Mouse (Mus musculus) liver, embryonic 14.5 days (tissue): ENCODE results near the gene Nme7. TPM values are rescaled to one million over a fixed set of nuclear protein-coding genes. Genes with fewer than 3 reads are reported as not detected.

Experiments
- ATAC-seq: fragments of 200-750 bp; cut with Nextera tagmentation; 2 replicates; pipeline ENCODE4 v1.8.0; 2017; ENCODE audit warnings: moderate number of reproducible peaks, mild to moderate bottlenecking, moderate library complexity; ENCODE audit not compliant: insufficient read depth
- DNase-seq, 3 experiments: peaks; one replicate each; pipeline ENCODE4 v3.0.0-alpha.2; 2012 to 2013; ENCODE audit warnings: low read depth in 3 of 3, low spot score in 3 of 3
- H3K27ac ChIP-seq: fragments of 300-500 bp; sonication (generic); 2 replicates; pipeline ENCODE4 v1.5.1; 2014; ENCODE audit warnings: moderate library complexity, mild to moderate bottlenecking, control low read depth, inconsistent platforms
- H3K27me3 ChIP-seq: fragments of 300-500 bp; sonication (generic); 2 replicates; pipeline ENCODE4 v1.6.1; 2014; ENCODE audit warnings: mild to moderate bottlenecking, low read length, moderate library complexity; ENCODE audit not compliant: control insufficient read depth, insufficient read depth
- H3K36me3 ChIP-seq: fragments of 300-500 bp; sonication (generic); replicated peaks from 2 replicates; pipeline ENCODE4 v1.6.1; 2014; ENCODE audit warnings: low read depth; ENCODE audit not compliant: control insufficient read depth, insufficient read depth
- H3K4me1 ChIP-seq, 2 experiments: fragments of 200-500 bp in 1 of 2; fragments of 300-500 bp in 1 of 2; sonication (generic) in 1 of 2; replicated peaks; 2 replicates each; pipeline ENCODE4 v1.6.1; 2012 to 2014; ENCODE audit warnings: antibody characterized with exemption in 1 of 2, inconsistent platforms in 1 of 2, low read length in 1 of 2; ENCODE audit not compliant: control insufficient read depth in 2 of 2, insufficient read depth in 2 of 2
- H3K4me2 ChIP-seq: fragments of 300-500 bp; sonication (generic); 2 replicates; pipeline ENCODE4 v1.6.1; 2014; ENCODE audit warnings: low read depth, mild to moderate bottlenecking, control low read depth, moderate library complexity
- H3K4me3 ChIP-seq, 2 experiments: fragments of 200-500 bp in 1 of 2; fragments of 300-500 bp in 1 of 2; sonication (generic) in 1 of 2; 2 replicates each; pipeline ENCODE4 v1.5.1; 2012 to 2014; ENCODE audit warnings: low read depth in 2 of 2, low read length in 2 of 2, mild to moderate bottlenecking in 2 of 2, control low read depth in 1 of 2, inconsistent platforms in 1 of 2, moderate library complexity in 1 of 2; ENCODE audit not compliant: insufficient read depth in 1 of 2
- H3K9ac ChIP-seq: fragments of 300-500 bp; sonication (generic); replicated peaks from 2 replicates; pipeline ENCODE4 v1.6.1; 2014; ENCODE audit warnings: mild to moderate bottlenecking, control low read depth, moderate library complexity
- H3K9me3 ChIP-seq: fragments of 300-500 bp; sonication (generic); 2 replicates; pipeline ENCODE4 v1.6.1; 2016; ENCODE audit warnings: low read length, mixed read lengths; ENCODE audit not compliant: control insufficient read depth
- CTCF ChIP-seq: IDR thresholded peaks from 2 replicates; pipeline ENCODE4 v1.5.1; 2016; ENCODE audit warnings: antibody characterized with exemption, low read depth, control low read depth
- EP300 ChIP-seq: IDR thresholded peaks from 2 replicates; pipeline ENCODE4 v1.6.1; 2016; ENCODE audit warnings: antibody characterized with exemption, low read depth
- WGBS: fragments of 180-500 bp; shearing (Covaris S2); extraction: QIAGEN DNeasy Blood & Tissue Kit; methylation state at CpG from one replicate; pipeline ENCODE4 v1.1.7; 2014; ENCODE audit not compliant: insufficient replicate concordance; 5-methylcytosine and 5-hydroxymethylcytosine counted together
- polyA plus RNA-seq, 2 experiments: library from polyadenylated mRNA; depleted of rRNA in 1 of 2; stranded (reverse) in 1 of 2; unstranded in 1 of 2; fragments of >200 nt; fragmentation: Nextera tagmentation in 1 of 2; extraction: Ambion mirVana in 1 of 2; gene quantifications; 2 replicates each; pipeline versions ENCODE4 v1.2.1 to v1.2.3; 2012 to 2014

The Nme7 gene
- polyA plus RNA-seq, 2 experiments, result 6.4 to 13.0 TPM

DNA sequence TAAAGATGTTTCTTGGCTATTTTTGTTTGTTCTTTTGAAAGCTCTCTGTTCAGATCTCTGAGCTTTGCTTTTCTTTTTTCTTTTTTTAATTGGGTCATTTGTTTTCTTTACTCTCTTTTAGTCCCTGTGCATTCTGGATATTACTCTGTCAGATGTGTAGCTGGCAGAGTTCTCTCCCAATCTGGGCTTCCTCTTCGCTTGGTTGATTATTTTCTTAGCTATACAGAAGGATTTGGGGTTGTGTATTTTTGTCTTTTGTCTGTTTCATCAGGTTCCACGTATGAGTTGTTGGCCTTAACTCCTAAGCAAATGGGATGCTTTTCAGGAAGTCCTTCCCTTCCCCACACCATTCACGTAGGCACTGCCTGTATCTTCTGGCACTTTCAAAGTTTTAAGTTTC lies 54.1 kb downstream of the Nme7 start:
- 52% methylated on average over 3 of the region's 3 CpGs for WGBS
- TF ChIP-seq CTCF (no peak), EP300 (no peak)
- H3K4me2 ChIP-seq, result no peak overlapping the region
- H3K36me3 ChIP-seq, result no peaks in the 10 kb centered on the region
- no peaks in the 10 kb centered on the region for H3K9me3 ChIP-seq
- H3K9ac ChIP-seq, result no peak overlapping the region
- DNase-seq (no peak), ATAC-seq (no peak)
- H3K4me1 ChIP-seq, result no peaks in the 10 kb centered on the region
- no peak overlapping the region for H3K4me3 ChIP-seq
- H3K27ac ChIP-seq, result no peak overlapping the region
- no peaks in the 10 kb centered on the region for H3K27me3 ChIP-seq

DNA sequence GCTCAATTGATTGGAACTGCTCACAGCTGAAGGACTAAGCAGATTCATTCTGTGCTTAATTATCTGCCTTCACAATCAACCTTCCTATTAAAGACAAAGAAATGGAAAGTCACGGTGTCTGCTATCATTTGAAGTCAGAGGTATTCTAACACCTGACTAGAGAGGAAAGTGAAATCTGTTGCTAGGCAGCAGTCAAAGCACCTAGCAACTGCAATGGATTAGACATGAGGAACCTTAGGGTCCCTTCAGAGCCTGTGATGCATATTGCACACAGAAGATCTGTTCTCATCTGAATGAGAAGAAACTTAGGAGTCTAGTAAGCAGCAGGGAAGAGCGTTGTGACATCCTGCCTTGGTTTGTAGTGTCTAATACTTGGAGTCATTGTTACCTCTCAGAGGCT lies 58.1 kb downstream of the Nme7 start:
- H3K9me3 ChIP-seq, result no peaks in the 10 kb centered on the region
- no peak for DNase-seq
- TF ChIP-seq CTCF (no peak), EP300 (no peak)
- no peaks in the 10 kb centered on the region for H3K4me1 ChIP-seq
- no peak overlapping the region for H3K27ac ChIP-seq
- no peaks in the 10 kb centered on the region for H3K27me3 ChIP-seq
- no peak for ATAC-seq
- H3K9ac ChIP-seq, result no peak overlapping the region
- H3K4me2 ChIP-seq, result no peak overlapping the region
- WGBS, result 69% methylated on average over 2 of the region's 2 CpGs
- H3K36me3 ChIP-seq, result no peaks in the 10 kb centered on the region
- H3K4me3 ChIP-seq, result no peak overlapping the region

DNA sequence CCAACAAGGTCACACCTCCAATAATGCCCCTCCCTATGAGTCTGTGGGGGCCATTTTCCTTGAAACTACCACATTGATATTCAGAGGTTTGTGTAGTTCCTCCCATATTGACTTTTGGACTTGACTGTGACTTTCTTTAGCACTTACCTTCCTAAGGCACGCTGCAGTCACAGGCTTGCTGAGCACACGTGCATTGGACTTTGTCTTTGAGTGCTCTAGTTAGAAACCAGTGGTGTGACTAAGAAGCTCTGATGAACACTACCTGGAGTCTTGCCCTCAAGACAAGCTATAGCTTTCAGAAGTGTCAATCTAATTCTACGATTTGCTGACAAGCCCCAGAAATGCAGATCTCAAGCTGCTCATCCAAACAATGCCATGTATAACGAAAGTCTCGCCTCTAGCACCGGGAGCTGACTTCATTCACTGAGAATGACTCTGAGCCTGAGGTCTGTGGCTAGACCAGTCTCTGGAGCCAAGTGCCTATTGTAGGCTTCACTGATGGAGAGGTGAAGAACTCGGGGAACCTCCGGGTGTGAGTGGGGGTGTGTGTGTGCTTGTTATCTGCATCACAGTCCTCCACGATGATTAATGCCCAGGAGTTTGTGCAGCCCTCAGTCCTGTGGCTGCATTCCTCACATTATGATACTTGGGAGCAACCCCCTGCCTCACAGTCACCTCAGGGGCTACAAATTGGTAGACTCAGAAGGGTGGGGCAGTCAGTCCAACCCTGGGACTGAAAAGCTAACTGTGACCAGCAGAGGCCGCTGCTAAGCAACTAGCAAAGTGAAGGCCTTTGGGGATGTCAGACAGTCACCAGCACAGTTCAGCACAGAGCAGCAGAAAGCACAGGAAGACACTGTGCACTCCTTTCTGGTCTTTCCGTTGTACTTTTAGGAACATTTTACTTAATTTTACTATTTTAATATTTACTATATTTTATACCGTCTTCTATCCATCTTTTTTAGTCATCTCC lies 62.5 kb downstream of the Nme7 start:
- TF ChIP-seq EP300, result no peak
- peak; percentile 83 for TF ChIP-seq CTCF
- H3K9me3 ChIP-seq, result no peaks in the 10 kb centered on the region
- H3K4me3 ChIP-seq, result no peak overlapping the region
- no peak overlapping the region for H3K27ac ChIP-seq
- no peaks in the 10 kb centered on the region for H3K4me1 ChIP-seq
- peak; percentile 68 for ATAC-seq
- 65% methylated on average over 12 of the region's 12 CpGs for WGBS
- no peaks in the 10 kb centered on the region for H3K27me3 ChIP-seq
- DNase-seq, result peak in 2 of 3 experiments; percentile 26 to 32
- H3K4me2 ChIP-seq, result no peak overlapping the region
- no peak overlapping the region for H3K9ac ChIP-seq
- H3K36me3 ChIP-seq, result no peaks in the 10 kb centered on the region

DNA sequence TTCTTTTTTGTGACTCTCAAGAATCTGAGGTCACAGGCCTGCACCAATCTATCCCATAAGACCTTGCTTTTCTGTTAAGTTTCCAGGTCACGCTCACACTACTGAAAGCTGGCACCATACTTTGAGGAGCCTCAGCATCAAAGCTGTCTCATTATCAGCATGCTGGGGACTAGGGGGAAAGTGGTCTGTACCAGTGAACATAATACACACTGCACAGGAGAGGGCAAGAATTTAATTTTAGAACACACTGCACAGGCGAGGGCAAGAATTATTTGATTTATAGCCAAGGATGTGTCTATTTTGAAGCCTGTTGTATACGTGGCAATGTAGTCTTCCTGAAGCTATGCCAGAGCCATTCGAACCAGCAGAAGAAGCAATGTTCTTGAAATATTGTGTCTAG lies 64.2 kb downstream of the Nme7 start:
- H3K9ac ChIP-seq, result no peak overlapping the region
- no peaks in the 10 kb centered on the region for H3K27me3 ChIP-seq
- no peaks in the 10 kb centered on the region for H3K9me3 ChIP-seq
- H3K4me1 ChIP-seq, result no peaks in the 10 kb centered on the region
- 58% methylated on average over 4 of the region's 4 CpGs for WGBS
- H3K4me2 ChIP-seq, result no peak overlapping the region
- H3K27ac ChIP-seq, result no peak overlapping the region
- DNase-seq (no peak), ATAC-seq (no peak)
- no peak overlapping the region for H3K4me3 ChIP-seq
- H3K36me3 ChIP-seq, result no peaks in the 10 kb centered on the region
- no peak for TF ChIP-seq CTCF
- no peak for TF ChIP-seq EP300

DNA sequence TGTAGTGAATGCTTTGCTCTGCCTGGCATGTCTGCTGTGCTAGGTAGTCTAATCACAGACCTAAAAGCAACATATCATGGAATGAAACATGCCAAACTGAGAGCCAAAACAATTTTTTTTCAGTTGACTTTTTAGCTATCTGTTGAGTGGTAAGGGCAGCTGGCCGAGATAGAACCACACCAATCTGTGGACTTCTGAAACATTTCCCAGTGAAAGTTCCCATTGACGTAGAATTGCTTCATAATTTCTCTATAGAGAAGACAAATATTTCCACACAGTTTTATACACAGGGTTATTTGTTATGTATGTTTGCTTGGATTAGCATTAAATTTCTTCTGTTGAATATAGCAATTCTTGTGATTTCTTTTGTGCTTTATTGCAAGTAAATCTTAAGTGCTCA lies 65.9 kb downstream of the Nme7 start:
- H3K4me3 ChIP-seq, result no peak overlapping the region
- WGBS, result 55% methylated on average over 2 of the region's 2 CpGs
- H3K27ac ChIP-seq, result no peak overlapping the region
- no peak for TF ChIP-seq CTCF
- no peak for TF ChIP-seq EP300
- H3K9me3 ChIP-seq, result no peaks in the 10 kb centered on the region
- H3K27me3 ChIP-seq, result no peaks in the 10 kb centered on the region
- no peaks in the 10 kb centered on the region for H3K4me1 ChIP-seq
- ATAC-seq, result no peak
- H3K9ac ChIP-seq, result no peak overlapping the region
- no peak overlapping the region for H3K4me2 ChIP-seq
- DNase-seq, result no peak
- no peaks in the 10 kb centered on the region for H3K36me3 ChIP-seq
